Mouse (Mus musculus) spleen, postnatal 14 days (tissue): ENCODE measurements around the gene Cav1.

ENCODE experiments used
- DNase-seq, 2 experiments: peaks; one replicate each; pipeline ENCODE4 v3.0.0; 2021 to 2022; ENCODE audit warnings: low spot score in 2 of 2

The Cav1 gene

GRCm38 (mm10) chr6:17305954-17306601 lies at the start of gene Cav1:
Cav1 (plus strand) TSS chr6:17306335.
- no peak for DNase-seq

- DNase-seq, result no peak
These were observed 48.0 kb upstream of the Cav1 start for GRCm38 (mm10) chr6:17258142-17258541.

GRCm38 (mm10) chr6:17258911-17259310 lies 47.2 kb upstream of the Cav1 start:
- DNase-seq, result no peak

GRCm38 (mm10) chr6:17262786-17263185 lies 43.3 kb upstream of the Cav1 start:
- DNase-seq, result no peak

- DNase-seq, result no peak
These were observed 41.1 kb upstream of the Cav1 start for GRCm38 (mm10) chr6:17265043-17265442.

DNA sequence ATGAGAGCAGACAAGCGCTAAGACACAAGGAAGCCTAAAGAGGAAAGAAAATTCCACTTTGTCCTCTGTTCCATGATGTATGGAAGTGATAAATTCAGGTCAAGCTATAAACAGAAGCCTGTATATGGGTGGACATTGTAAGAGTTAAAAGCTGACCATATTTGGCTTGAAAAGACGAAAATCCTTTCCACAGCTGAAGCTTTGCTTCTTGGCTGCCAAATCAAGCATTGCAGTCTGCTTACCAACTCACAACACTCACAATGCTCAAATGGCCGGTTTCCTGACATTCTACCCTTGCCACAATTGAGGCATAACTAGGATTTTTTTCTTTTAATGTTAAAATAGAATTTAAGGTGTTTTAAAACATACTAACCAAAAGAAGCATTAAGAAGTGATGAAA lies 39.7 kb upstream of the Cav1 start:
- no peak for DNase-seq

DNA sequence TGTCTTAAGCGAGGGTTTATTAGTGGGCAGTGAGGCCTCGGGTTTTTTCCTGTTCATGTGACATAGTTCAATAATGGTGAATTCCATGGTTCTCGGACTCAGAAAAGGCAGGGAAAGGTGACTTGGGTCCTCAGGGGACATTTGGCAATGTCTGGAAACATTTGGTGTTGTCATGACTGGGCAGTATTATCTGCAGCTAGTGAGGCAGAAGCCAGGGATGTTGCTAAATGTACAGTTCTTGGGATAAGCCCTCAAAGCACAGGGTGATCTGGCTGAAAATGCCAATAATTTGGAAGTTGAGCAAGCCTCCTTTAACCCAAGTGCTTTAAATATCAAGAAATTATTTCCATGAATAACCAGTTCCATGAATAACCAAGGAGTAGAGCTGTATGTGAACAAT lies 27.8 kb upstream of the Cav1 start:
- no peak for DNase-seq

GRCm38 (mm10) chr6:17280939-17281756 lies 25.0 kb upstream of the Cav1 start, which contains the start of gene Cav2:
Cav2 (plus strand) TSS chr6:17281185.
- peak in 1 of 2 experiments; percentile 24 for DNase-seq

GRCm38 (mm10) chr6:17281757-17282092 lies 24.4 kb upstream of the Cav1 start:
- no peak for DNase-seq

GRCm38 (mm10) chr6:17282159-17282558 lies 24.0 kb upstream of the Cav1 start:
- DNase-seq, result no peak

- DNase-seq, result no peak
These were observed 22.3 kb upstream of the Cav1 start for GRCm38 (mm10) chr6:17283834-17284233.

DNA sequence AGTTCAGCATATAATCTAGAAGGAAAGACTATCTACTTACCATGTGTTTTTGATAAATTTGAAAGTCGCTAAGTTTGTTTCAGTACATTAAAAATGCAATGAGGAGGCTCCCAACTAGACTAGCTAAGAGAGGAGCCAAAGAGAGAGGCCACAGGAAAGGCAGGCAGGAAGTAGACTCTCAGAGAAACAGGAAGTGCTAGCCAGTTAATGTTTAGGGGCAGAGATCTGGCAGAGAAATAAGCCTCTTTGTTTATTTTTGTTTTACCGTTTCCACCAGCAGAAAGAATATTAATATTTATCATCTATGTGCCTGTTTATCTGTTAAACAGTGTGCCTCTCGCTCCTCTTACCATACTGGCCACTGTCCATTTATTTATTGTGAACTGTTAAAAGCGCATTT lies 19.8 kb upstream of the Cav1 start:
- DNase-seq, result no peak

DNA sequence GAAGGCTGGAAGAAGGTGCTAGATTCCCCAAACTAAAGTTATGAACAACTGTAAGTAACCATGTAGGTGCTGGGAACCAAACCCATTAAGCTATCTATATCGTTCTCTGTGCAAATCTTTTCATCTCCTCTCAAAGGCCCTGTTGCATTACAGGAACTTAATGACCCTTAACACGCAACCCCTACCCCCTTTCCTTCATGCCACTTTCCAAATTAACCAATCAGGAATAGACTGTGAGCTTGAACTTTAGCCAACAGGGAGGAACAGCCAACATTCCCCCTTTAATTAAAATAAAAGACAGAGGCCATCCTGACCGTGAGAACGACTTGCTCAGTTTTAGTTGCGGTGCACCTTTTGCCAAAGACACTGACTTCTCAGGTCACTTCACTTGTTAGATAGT lies 11.0 kb upstream of the Cav1 start:
- no peak for DNase-seq

DNA sequence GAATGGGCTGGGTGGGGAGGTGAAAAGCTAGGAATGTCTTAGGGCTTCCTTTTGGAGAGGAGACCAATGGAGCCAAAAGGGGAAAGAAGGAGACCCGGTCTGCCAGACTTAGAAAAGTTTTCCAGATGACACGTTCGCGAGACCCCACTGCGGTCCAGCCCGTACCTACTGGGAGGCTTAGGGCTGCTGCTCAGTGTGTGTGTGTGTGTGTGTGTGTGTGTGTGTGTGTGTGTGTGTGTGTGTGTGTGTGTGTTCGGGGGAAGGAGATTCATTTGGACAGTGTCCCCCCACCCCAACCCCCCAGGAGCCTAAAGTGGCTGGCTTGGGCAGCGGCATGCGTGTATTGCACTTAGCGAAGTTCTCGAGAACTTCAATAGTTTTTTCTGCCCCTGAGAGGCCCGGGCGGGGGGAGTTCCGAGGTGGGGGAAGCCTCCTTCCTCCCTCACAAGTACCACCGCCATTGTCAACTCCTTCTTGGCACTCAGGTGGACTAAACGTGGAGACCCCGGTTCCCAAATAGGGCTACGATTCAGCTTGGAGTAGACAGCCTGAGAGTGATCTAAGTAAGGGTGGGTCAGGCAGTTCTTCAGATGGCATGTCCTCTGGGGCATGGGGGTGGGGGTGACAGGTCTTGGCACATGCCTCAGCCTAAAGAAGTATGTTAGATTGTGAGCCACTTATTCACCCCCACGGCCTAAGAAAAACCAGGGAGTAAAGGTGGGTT lies 629 bp downstream of the Cav1 start:
- DNase-seq, result no peak

DNA sequence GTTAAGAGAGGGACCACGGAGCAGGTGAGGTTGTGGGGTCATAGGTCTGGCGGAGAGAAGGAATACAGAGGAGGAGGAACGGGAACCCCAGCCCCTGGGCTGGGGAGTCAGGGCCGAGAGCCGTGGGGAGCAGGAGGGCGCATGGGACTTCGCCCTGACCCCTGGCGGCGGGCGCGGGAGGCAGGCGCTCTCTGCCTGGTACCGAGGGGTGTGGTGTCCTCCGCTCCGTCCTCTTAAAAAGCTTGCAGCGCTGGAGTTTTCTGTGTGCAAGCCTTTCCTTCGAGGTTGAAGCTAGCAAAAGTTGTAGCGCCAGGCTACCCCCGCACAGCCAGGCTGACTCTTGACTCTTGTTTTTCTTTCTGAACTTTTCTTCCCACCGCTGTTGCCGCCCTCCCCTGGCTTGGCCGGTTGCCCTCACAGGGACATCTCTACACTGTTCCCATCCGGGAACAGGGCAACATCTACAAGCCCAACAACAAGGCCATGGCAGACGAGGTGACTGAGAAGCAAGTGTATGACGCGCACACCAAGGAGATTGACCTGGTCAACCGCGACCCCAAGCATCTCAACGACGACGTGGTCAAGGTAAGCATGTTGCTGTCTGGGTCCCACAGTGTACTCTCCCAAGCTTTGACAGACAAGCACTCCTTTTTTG lies 1.5 kb downstream of the Cav1 start:
- DNase-seq, result peak; percentile 13 to 39

DNA sequence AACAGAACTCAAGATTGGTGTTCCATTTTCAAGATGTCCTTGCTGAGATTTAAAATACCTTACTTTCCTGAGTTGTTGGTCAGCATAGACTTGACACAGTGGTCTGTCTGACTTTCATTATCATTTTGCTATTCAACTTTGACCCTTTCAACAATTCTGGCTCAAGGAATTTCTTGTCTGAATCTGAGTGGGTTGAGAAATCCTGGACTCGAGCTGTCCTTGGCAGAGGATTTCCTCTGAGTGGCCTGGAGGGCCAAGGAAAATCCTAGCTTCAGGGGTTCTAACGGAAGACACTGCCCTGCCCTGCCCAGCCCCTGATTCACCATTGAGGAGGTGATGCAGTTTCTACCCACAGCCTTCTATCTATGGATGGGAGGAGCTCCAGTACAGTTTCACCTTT lies 2.5 kb downstream of the Cav1 start:
- no peak for DNase-seq

- DNase-seq, result no peak
These were observed 3.1 kb downstream of the Cav1 start for GRCm38 (mm10) chr6:17309260-17309659.

- DNase-seq, result no peak
These were observed 8.1 kb downstream of the Cav1 start for GRCm38 (mm10) chr6:17314241-17314640.

DNA sequence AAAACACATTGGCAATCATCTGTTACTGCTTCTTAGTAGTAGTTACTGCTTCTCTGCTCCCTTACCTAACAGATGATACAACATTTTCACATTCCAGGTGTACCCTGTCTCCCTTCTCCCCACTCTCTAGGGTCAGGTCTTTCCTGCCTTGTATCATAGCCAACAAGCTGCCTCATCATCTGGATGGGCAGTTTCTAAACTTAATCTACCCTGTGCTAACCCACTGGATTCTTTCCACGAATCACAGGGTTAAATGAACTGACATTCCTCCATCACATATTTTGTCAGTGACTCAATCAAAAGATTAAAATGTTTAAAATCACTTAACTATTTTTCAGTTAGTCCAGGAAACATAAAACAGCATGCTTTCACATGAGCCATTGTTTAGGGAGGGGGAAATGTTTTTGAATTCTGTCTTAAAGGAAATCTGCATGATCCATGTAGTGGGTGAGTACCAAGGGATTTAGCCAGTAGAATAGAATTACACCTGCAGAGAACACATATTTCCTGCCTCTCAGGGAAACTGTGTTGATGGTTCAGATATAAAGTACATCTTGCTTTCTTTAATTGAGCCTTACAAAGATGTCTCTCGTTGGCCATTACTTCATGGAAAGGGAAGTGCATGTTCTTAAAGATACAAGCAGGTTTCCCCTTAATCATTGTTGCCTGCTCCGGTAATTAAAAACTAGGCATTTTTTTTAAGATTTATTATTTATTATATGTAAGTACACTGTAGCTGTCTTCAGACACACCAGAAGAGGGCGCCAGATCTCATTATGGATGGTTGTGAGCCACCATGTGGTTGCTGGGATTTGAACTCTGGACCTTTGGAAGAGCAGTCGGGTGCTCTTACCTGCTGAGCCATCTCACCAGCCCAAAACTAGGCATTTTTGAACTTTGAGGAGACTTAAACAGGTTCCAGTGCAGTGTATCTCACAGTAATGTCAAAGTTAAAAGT lies 8.8 kb downstream of the Cav1 start:
- no peak for DNase-seq

DNA sequence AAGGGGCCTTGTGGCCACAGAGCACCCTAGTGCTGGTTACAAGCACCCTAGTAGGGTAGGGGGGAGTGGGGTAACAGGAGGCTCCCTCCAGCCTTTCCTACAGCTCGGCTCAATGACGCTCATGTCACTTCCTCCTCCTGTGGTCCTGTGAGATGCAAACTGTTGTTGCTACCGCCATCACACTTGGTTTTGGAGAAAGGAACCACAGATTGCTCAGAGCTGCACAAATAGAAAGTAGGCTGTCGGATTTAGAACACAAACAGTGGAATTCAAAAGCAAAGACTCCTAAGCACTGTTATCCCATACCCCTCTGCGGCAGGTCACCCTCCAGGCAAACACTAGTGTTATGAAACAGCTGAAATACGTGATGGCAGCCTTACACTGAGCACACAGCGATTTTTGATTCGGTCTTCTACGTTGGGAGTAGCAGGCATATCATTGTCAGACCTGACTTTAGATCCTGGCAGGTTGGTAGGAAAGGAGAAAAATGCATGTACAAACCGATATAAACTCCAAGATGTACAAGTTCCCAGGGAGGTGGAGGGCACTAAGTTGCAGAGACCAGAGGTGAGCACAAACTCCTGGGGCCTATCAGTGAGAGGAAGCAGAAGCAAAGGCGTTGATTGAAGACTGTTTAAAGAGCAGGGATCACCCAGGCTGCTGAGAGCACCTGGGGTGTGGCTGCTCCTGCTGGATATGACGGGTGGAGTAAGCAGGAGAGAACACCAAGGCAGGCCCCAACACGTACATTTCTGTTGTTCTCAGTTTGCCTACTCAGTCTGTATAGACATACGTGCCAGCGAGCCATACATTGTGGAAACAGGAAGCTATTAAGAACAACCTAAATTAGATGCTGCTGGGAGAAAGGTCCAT lies 10.4 kb downstream of the Cav1 start:
- no peak for DNase-seq
